Mouse (Mus musculus): ENCODE measurements at regions not wholly inside any gene's neighbourhood (a gene's known extent, or its start where the extent isn't known, plus 50 kb on each side); places are given as distances from the start of the nearest gene placed in this dataset.

DNA sequence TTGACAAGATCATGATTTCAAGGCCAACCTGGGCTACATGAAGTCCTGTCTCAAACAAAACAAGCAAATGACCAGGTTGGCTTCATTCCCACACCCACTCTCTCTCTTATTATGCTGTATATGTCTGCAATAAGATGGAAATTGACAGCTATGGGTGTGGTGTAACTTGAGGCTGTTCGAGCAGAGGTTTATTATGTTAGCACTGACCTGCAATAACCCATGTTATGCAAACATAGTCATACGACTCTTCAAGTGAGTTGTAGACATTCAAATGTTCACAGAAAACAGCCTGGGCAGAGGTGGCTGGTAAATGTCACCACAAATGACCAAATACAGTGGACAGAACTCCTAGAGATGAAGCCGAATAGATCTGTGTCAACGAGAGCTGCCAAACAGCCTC is 196.2 kb downstream of the Tmsb4x start:
- intact Hi-C loops (cut with DNase I) = no loop called here
- no peak for DNase-seq (ENCODE audit: low spot score in 2 of 2)

DNA sequence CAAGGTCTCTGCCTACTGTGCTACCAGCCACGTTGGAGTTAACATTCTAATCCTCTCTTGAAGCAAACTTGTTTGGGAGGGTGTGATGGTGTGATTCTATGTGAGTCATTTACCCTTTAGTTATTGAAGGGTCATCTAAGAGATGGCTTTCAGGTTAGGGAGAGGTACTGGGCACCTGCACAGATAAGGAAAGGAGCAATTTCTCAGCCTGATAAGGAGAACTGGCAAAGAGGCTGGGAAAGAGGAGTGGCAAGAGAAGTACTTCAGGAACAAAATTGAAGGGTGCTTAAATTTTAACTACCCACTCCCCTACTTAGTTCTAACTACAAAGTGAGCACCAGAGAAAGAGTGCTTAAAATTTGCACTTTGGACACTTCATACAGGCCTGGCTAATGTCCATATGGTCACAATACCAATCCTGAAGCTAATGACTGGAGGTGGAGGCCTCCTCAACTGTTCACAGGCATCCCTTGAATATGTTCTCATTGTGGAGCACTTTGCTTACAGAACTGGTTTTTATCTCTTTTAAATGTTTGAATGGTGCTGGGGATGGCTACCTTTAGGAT is 197.1 kb downstream of the Tmsb4x start:
- no peak for DNase-seq (ENCODE audit: low spot score in 2 of 2)
- intact Hi-C loops (cut with DNase I) = no loop called here

DNA sequence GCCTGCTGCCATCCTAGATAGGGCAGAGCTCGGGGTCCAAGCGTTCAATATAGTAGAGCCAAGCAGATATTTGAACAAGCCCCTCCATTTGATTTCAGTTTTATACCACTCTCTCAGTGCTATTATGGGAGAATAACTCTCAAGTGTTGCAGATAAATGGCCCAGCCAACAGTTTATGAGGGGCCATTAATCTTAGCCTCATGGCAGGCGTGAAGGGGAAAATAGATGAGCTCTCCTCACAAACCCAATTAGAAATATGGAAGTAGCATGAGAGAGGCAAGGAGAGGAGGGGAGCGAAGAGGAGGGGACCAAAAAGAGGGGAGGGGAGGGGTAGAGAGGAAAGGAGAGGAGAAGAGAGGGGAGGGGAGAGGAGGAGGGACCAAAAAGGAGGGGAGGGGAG is 213.3 kb downstream of the Tmsb4x start:
- DNase-seq (ENCODE audit: low spot score in 2 of 2) = no peak
- intact Hi-C loops (cut with DNase I) = no loop called here

DNA sequence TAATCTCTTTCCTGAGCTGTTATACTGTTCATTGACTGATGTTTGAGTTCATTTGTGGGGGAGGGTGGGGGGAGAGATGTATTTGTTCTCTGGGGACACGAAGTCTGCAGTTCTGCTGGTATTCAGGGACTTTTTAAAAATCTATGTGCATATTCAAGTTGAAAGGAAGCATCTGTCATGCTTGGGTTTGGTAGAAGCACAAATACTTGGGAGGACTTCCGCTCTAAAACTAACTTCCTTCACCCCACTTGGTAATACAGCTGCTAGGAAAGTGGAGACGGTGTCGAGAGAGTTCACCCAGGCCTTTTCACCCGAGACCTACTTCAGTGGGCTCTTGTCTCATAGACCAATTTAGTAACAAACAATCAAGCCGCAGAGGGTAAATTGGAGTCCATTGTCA is 228.1 kb downstream of the Tmsb4x start:
- intact Hi-C loops (cut with DNase I) = no loop called here
- DNase-seq (ENCODE audit: low spot score in 2 of 2) = no peak

DNA sequence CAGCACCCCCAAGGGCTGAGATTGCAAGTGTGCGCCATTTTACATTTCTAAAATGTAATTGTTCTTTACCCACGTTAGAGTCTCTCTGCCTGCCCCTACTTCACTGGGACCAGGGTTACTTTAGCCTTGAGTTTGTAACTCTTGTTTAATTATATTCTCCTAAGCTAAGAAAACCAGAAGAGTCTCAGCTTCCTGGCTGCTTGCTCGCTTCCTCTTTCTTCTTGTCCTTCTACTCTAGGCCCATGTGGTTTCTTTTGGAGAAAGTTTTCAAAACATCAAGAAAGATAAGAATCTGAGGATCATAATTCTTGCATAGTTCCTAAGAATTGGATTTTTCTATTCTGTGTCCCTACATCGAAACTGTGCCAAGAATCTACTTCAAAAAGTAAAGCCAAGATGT is 228.6 kb downstream of the Tmsb4x start:
- no peak for DNase-seq (ENCODE audit: low spot score in 2 of 2)
- intact Hi-C loops (cut with DNase I) = no loop called here

DNA sequence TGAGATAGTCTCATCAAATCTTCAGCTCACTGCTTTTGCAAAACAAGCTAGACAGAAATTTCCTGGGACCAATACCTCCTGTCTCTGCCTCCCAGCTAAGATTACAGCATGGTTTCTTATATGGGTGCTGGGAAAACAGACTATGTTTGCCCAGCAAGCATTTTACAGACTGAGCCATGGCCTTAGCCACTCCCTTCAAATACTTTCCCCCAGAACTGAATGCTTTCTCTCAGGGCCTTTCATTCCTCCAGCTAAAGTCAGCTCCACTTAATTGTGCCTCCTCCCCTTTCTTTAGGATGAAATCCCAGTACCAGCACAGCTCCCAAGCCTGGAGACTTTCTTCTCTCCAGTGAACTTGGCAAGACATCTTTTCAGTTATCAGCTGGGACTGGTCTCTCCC is 232.1 kb downstream of the Tmsb4x start:
- no peak for DNase-seq (ENCODE audit: low spot score in 2 of 2)
- intact Hi-C loops (cut with DNase I) = no loop called here

DNA sequence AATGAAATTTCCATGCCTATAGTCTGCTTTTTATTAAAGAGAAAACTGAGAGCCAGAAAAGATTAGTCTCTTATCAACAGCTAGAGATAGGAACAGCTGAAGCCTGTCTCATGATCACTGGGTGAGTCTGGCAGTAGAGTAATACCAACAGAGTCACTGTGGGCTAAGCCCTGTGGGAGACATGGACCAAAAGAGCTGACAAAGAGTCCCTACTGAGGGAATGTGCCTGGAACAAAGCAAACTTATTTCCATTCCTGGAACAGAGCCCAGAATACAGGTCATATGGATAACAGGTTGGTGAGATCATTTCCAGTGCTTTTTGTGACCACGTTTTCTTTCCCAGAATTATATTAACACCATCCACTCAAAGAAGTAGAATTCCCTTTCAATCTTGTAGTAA is 237.4 kb downstream of the Tmsb4x start:
- DNase-seq (ENCODE audit: low spot score in 2 of 2) = no peak
- intact Hi-C loops (cut with DNase I) = no loop called here

DNA sequence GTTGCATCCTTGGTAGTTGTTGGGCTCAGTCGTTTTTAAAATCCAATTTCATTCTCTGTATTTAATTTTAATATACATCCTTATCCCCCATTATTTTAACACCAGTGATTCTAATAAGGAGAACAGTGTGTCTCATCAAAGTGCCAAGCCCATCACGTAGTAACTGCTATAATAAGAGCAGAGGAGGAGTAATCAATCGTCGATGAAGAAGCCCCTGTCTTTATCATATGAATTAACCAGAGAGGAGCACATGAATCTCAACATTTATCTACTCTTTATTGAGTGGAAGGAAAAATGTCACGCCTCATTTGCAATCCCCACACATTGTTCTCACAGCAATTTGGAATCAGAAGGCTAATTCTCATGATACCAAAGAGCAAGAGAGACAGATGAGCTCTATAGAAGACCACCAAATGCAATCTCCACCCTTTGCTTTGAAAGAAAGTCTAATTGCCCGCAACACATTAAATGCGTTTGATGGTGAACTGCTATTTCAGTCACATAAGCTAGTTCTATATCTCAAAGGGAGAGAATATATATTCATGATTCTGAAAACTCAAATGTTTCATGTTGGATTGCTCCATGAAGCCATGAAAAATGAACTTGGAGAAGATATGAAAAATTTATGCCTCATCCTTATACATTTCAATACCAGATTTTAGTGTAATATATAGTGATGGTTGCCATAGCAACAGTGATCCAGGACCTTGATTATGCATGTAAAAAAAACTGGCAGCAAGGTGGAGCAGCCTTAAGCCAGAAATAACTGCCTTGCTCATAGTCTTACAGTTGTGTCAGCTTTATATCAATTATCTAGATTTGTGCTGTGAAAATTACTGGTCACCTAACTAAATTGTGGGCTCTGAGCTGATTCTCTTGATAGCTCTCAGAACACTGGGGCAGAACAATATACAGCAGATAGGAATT is 244.2 kb downstream of the Tmsb4x start:
- no peak for DNase-seq (ENCODE audit: low spot score in 2 of 2)
- intact Hi-C loops (cut with DNase I) = no loop called here

DNA sequence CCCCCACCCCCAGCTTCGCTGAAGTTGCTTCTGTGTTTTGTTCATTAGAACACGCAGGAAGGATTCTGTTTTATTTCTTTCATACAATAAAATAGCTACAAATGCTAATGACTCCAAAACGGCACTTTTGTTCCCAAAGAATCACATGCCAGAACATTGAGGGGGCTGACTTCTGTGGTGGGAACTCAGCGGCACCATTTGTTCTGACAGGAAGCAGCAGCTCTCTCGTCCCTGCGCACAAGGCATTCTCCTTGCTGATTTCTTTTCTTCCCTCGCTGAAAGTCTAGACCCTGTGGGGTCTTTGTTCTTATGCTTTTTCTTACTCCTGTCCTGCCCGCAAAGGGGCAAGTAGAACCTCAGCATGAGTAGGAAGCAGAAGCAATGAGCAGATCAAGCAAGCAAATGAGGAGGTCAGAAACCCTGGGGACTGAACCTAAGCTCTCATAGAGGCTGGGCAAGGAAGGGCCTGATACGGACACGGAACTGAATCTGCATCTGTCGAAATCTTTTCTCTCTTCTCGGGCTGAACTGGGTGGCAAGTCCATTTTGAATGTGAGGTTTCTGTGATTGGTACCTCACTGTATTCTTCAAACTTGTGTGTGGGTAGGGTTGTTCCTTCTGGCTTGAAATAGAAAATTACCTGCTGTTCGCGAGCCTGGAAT is 256.5 kb downstream of the Tmsb4x start:
- peak; percentile 18 to 19 for DNase-seq (ENCODE audit: low spot score in 2 of 2)
- intact Hi-C loops (cut with DNase I) = loop anchor here (5.0 kb wide), 2 partner anchors 255 to 290 kb away; partner anchors contain the start of gene Tmsb4x

DNA sequence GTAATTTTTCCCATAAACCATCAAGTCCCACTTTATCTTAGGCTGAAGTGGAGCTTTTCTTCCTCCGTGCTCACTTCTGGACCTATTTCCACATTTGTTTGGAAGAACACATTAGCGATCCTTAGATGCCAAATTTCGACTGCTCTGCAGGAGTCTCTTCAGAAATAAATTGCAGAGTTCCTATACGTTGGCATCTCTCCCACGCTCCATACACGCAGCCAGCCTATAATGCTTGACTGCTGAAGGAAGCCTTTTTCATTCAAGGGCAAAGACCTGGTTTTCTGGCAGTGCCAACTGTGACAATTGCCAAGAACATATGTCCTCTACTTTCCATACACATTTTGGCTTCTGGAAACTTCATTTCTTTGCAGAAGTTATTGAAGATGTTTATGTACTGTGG is 258.1 kb downstream of the Tmsb4x start:
- no peak for DNase-seq (ENCODE audit: low spot score in 2 of 2)
- intact Hi-C loops (cut with DNase I) = loop anchor here (5.0 kb wide), 2 partner anchors 256 to 289 kb away; partner anchors contain the start of gene Tmsb4x

DNA sequence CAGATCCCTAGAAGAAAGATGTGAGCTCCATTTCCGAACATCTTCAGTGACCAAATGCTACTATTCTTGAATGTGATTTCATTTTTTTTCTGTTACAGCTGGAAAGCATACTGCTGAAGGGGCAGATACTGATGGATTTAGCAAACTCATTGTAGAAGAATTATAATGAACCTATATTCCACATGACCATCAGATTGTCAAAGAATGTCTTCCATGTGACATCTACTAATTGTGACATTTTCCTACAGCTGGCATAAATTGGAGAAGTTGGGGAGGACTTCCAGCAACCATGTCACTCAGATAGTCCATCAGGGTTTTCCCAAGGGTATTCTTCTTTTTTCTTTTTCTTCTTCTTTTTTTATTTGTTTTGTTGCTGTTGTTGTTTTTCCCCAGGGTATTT is 263.2 kb downstream of the Tmsb4x start:
- intact Hi-C loops (cut with DNase I) = no loop called here
- no peak for DNase-seq (ENCODE audit: low spot score in 2 of 2)

DNA sequence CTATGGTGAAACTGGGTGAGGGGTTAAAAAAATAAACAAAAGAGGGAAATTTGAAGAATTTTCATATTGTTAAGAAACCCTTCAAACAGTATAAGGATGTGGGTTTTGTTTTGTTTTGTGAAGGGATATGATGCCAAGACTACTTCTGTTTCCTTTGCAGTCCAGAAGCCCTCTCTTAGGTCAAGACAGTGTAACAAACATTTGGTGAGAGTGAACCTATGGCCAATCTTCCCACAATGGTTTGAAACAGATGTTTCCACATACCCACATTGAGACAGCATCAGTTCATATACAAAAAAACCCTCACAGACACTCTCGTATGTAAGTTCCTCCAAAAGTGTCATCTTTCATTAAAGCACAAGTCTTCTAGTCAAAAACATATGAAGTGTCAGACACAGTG is 263.6 kb downstream of the Tmsb4x start:
- intact Hi-C loops (cut with DNase I) = no loop called here
- no peak for DNase-seq (ENCODE audit: low spot score in 2 of 2)

DNA sequence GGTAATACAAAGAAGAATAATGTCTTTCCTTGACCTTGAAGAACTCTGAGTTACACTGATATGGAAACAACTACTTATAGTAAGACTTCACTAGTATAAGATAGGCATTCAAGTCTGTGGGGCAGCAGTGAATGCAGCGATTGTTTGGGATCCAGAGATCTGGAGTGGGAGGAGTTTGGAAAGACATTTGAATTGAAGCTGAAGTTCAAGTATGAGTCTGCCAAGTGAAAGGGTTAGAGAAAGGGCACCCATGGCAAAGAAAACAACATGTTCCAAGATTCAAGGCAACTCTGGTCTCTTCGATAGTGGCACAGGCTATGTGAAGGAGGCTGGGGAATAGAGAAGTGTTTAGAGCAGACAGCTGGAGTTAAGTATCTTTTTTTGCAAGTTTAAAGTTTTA is 275.3 kb downstream of the Tmsb4x start:
- intact Hi-C loops (cut with DNase I) = no loop called here
- no peak for DNase-seq (ENCODE audit: low spot score in 2 of 2)

DNA sequence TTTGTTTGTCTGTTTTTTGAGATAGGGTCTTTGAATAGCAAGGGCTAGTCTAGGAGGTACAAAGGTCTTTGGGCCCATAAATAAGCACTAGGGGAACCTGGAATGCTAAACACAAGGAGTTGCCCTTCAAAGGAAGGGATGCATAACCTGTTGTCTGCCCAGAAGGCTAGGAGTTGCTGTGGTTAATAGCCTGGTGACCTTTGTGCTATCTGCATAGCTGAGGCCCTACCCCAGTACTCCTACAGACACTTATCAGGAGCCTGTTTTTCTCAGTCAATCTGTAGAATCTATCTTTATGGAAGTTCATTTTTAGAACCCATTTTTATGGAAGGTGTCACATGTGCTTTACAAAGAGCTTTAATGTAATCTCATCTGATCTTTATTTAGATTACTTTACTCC is 276.6 kb downstream of the Tmsb4x start:
- intact Hi-C loops (cut with DNase I) = no loop called here
- DNase-seq (ENCODE audit: low spot score in 2 of 2) = no peak

DNA sequence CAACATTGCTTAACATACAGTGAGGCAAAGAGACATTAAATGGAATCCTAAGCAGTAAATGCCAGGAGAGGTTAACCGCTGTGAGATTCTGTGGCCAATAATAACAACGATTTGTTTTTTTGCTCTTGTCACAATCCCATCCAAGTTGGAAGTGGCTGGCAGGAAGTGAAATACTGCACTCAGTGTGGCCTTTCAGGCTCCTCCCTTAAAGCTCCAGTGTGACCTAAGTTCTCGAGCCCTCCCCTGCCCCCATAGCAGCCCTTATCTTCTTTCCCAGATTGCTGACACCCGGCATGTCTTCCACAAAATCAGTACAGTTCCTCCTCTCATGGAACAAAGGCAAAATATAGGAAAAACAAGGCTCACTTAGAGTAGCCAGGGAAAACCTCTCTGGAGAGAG is 278.1 kb downstream of the Tmsb4x start:
- DNase-seq (ENCODE audit: low spot score in 2 of 2) = no peak
- intact Hi-C loops (cut with DNase I) = no loop called here

DNA sequence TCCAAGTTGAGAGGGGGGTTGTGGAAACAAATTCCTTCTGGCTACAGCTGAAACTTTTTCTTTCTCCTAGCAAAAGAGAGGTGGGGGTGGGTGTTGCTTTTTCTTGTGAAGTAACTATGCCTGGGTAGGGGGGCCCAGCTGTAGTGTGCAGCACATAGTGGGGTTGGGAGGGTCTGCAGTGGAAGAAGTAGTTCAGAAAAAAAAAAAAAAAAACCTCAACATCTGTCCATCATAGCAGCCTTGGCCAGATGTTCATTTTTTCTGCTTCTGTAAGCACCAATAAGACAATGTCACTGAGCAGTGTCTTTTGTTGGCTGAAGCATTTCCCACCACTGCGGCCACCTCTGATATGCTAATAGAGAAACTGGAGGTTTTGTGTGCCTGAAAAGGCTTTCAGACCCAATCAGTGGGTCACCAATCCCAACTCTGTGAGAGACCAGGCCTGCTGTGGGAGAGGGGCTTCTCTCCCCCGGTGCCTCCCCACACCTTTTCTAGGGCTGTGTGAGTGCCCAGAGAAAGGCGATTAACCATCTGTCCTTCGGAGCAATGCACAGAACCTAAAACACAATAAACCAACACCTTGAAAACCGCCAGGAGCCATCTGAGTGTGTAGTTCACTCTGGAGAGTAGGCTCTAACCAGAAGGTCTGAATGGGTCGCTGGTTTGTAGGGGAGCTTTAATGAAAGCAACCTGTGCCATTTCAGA is 279.2 kb downstream of the Tmsb4x start:
- DNase-seq (ENCODE audit: low spot score in 2 of 2) = no peak
- intact Hi-C loops (cut with DNase I) = no loop called here

DNA sequence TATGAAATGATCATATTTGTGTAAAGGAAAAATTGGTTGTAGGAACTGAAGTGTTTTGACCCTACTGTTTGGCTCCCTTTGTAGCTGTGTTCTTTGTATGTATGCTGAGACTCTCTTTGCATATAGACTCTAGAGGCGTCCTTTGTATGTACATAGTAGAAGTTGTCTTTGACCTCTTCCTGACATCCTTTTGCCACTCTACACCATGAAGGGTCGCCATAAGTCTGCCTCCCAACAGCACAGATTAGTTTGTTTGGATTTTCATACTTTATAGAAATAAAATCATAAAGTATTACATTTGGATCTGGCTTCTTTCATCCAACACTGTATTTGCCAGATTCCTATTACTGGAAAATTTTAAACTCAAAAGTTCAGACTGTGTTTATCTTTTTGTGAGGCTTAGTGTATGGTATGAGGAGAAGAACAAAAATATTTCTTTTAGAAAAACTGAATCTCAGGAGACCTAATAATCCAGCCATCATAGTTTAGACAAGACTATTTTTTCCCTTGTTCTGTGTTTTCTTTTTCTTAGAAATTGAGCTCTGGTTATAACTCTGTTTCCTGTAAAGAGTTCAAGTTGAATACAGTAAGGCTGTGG is 293.7 kb downstream of the Tmsb4x start:
- no peak for DNase-seq (ENCODE audit: low spot score in 2 of 2)
- intact Hi-C loops (cut with DNase I) = no loop called here

DNA sequence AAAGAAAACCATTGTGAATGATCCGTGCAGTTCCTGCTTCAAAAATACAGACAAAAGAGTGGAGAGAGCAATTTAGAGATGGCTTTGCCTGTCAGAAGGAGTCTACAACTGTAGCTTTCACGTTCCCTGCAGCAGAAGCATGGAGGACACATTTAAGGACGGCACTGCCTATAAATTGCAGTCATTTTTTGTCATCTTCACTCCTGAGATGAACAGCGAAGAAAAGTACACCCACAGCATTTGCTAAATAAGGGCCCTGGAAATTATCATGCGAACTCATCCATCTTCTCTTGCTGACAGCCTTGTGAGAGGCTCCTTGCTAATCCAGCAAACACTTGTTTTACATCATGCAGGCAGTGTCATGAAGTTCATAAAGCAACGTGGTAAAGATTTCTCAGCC is 302.5 kb downstream of the Tmsb4x start:
- intact Hi-C loops (cut with DNase I) = no loop called here
- DNase-seq (ENCODE audit: low spot score in 2 of 2) = no peak

DNA sequence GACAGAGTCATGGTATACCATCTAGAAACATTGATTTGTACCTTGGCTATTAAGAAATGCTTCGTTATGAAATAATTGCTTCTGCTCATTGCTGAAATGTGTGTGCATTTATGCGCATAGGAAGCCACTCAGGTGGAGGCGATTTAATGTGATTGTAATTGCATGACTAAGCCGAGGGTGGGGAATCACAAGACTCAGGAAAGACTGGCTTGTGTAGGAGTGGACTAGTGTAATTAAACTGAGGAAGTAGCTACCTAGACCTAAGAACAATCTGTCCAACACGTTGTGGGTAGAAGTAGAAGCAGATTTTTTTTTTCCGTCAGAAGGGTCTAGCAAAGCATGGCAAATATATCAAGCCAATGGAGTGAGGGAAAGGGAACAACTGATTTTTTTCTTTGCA is 308.4 kb downstream of the Tmsb4x start:
- intact Hi-C loops (cut with DNase I) = no loop called here
- DNase-seq (ENCODE audit: low spot score in 2 of 2) = peak in 1 of 2 experiments; percentile 9

DNA sequence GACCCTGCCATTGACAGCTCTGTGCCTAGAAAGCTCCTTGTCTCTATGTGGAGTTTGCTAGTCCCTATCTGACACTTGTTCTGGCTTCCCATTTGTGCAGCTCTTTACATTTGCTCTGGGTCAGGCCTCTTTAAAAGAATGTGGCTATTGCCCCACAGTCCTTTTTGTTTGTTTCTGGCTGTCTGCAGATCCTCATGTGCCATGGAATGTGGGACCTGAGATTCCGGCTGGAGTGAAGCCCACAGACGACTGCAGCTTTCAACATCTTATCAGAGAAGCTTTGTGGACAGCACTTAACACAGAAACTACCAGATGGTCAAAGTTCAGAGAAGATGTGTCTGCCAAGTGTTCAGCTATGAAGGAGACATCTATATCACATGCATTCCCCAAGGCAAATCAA is 309.7 kb upstream of the Egfl6 start:
- intact Hi-C loops (cut with DNase I) = no loop called here
- no peak for DNase-seq (ENCODE audit: low spot score in 2 of 2)

Measured in left cerebral cortex, postnatal 36 days (tissue).